Mouse (Mus musculus) thymus, postnatal 14 days (tissue): ENCODE results near the gene Lsm2.
A peak's percentile ranks its signal among the peaks of the same experiment; 100 is the strongest.
"Not testable (repeated sequence)": the region's sequence is repeated elsewhere in the genome, so short reads cannot be mapped to it uniquely, and the experiment has no call there.

Experiments used
- DNase-seq: peaks from one replicate; pipeline ENCODE4 v3.0.0; 2021

Gene Lsm2

GRCm38 (mm10) chr17:34981690-34982180 lies at the start of gene Lsm2:
Lsm2 (plus strand) TSS chr17:34981862.
- peak; percentile 93 for DNase-seq

GRCm38 (mm10) chr17:34932287-34932686 lies 49.4 kb upstream of the Lsm2 start:
- DNase-seq: peak; percentile 27

GRCm38 (mm10) chr17:34934031-34934430 lies 47.6 kb upstream of the Lsm2 start:
- DNase-seq: no peak

DNA sequence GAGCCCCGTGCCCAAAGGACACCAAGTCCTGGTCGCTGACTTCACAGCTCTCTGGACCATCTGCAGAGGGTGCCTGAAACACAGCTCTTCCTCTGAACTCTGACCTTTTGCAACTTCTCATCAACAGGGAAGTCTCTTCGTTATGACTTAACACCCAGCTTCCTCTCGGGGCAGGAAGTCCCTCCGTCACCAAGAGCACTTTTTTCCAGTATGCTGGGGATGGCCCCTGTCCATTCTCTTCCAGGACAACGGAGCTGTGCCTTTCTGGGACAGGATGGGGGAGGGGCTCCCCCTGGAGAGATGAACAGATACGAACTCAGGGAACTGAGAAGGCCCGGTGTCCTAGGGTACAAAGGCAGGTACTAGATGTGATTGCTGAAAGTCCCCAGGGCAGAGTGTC lies 46.8 kb upstream of the Lsm2 start:
- no peak for DNase-seq

DNA sequence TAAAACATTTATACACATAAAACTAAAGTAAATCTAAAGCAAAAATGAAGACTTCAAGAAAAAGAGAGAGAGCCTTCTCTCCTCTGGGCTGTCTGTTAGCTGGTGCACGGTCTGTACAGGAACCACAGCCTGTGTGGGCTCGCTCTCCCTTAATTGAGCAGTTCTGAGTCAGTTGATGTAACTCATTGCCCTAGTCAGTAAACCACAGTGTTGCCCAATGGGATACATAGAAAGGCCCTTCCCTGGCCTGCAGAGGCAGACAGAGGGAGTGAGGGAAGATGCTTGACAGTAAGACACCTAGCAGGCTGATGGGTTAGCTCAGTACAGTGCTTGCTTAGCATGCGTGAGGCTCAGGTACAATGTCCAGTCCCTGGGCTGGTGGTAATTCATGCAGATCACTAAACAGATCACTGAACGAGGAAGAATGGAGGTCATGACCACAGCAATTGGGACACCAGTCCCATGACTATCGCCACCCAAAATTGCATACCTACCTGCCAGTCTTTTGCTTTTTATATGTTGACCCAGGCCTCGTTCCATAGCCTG lies 43.6 kb upstream of the Lsm2 start:
- DNase-seq: no peak

- DNase-seq: no peak
These were observed 40.2 kb upstream of the Lsm2 start for GRCm38 (mm10) chr17:34941344-34942041.

DNA sequence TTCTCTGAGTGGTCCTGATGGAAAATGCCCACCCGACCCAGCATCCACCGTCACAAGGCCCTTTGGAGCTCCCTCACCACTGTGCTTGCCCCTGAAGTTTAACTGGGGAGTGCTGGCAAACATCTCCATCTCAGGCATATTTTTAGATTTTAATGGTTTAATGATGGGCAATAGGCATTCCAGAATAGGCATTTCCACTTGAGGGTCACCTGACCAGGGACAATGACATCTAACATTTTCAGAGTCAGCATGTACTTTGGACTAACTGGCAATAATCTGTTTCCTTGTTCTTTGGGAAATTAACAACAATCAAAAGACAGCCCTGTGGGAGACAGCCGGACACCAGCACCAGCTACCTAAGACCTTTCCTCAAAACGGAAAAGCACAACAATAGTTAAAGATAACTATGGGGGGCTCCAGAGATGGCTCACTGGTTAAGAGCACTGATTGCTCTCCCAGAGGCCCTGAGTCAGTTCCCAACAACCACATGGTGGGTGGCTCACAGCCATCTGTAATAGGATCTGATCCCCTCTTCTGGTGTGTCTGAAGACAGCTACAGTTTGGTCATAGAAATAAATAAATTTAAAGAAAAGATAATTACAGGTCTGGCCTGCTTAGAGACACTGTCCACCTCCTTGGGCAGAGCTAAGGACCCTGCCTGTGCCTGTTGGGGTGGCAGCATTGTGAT lies 38.4 kb upstream of the Lsm2 start:
- DNase-seq: no peak

DNA sequence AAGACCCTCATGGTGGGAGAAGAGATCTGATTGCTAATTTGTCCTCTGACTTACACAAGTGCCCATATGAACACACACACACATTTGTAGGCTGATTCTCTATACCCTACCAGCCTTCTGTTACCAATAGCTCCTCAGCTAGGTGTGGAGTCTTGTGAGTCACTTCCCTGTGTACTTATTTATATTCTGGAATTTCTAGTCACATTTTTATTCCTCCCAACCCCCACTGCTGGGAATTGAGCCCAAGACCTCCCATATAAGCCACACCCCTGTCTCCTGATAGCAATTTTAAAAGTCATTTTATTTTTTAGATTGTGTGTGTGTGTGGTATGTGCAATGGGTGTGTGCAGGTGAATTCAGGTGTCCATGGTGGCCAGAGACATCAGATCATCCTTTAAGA lies 37.3 kb upstream of the Lsm2 start:
- no peak for DNase-seq

- no peak for DNase-seq
These were observed 35.0 kb upstream of the Lsm2 start for GRCm38 (mm10) chr17:34946486-34947140.

DNA sequence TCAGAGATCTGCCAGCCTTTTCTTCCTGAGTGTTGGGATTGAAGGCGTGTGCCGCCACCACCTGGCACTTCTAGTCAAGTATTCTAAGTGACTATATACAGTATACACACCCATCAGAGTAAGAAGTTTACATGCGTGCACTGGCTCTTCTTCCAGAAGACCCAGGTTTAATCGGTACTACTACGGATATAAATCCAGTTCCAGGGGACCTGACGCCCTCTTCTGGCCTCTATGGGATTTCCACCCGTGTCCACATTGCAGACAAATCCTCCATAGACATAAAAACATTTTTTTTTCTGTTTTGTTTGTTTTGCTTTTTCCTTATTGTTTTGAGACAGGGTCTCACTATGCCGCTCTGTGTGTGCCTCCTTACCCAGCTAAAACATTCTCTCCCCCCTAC lies 34.1 kb upstream of the Lsm2 start:
- no peak for DNase-seq

GRCm38 (mm10) chr17:34948721-34949552 lies 32.7 kb upstream of the Lsm2 start:
- DNase-seq: not testable (repeated sequence)

GRCm38 (mm10) chr17:34949553-34949969 lies 32.1 kb upstream of the Lsm2 start:
- no peak for DNase-seq

DNA sequence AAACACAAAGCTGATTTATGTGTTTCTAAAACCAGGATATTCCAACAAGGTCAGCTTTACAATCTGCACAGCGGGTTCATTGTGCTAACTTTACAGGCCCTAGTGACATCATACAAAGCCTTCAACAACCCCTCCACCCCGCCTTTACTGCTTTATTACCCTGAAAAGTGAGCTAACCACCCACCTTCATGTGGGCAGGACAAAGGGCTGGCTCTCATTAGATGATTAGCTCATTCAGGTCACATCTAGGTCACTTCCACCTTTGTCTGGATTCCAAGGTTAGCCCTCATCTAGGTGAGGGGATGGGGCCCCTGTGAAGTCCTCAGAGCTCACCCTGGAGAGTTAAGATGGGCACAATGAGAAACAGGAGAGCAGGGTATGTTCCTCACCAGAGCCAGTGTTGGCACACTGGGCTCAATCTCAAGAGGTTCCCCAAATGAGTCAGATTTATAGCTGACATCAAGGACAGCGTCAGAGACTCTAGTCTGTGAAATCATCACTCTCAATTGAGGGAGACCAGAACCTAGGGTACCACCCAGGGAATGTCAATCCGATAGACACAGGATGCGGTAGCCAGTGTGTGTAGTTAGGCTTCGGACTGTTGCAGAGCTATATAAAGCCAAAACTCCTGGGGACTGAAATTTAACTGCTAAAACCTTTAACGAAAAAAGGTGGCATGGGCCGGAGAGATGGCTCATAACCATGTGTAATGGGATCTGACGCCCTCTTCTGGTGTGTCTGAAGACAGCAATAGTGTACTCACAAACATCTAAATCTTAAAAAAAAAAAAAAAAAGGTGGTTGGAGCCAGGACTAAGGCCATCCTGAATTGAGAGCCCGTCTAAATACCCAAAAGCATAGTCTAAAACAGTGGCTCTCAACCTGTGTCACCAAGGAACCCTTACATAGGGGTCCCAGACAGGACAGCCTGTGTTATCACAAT lies 30.9 kb upstream of the Lsm2 start:
- DNase-seq: no peak

- no peak for DNase-seq
These were observed 29.9 kb upstream of the Lsm2 start for GRCm38 (mm10) chr17:34951636-34952377.

DNA sequence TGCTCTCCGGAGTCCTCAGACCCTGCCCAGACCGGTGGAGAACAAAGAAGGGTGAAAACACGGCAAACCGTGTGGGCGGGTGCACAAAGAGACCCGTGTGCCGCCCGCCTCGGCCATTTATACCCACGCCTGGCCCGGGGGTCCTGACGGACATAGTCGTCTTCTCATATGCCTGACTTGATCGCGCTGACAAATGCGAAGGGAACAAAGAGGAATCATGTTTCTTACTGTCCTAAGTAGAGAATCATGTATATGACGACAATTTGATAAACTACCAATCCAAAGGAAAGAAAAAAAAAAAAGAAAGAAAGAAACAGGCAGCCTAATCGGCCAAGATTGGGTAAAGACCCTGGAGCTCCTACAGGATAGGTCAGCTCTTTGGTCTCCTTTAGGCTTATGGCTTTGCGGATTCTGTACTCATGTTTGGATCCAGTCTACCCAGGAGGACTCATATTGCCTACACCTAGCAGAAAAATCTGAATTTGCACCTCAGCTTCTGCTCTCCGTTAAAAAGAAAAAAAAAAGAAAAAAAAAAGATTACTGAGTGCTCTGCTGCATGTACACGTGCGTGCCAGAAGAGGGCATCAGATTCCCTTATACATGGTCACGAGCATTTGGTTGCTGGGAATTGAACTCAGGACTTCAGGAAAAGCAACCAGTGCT lies 29.2 kb upstream of the Lsm2 start:
- peak; percentile 83 for DNase-seq

DNA sequence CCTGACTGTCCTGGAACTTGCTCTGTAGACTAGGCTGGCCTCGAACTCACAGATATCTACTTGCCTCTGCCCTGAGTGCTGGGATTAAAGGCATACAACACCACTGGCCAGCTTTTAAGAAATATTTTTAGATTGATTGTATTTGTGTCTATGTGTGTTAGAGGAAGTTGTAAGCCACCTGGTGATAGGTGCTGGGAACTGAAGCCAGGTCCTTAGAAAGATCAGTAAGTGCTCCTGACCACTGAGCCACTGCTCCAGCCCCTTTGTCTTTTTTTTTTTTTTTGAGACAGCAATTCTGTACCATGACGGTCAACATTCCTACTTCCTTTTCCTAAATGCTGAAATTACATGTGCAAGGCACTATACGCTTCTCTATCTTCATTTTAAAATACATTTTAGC lies 28.4 kb upstream of the Lsm2 start:
- no peak for DNase-seq

DNA sequence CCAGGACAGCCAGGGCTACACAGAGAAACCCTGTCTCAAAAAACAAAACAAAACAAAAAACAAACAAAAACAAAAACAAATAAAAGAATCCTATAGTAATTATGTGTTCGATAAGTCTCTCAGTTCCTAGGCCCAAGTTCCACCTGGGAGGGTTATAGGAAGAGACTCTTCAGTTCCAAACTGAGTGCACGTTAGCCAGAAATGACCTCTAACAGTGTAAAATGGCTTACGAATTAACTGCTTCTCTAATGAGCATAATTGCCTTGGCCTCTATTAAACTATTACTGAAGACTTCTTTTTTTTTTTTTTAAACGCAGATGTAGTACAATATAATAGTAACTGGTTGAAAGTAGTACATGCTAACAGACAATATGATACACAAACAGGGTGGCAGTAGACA lies 27.8 kb upstream of the Lsm2 start:
- DNase-seq: no peak

DNA sequence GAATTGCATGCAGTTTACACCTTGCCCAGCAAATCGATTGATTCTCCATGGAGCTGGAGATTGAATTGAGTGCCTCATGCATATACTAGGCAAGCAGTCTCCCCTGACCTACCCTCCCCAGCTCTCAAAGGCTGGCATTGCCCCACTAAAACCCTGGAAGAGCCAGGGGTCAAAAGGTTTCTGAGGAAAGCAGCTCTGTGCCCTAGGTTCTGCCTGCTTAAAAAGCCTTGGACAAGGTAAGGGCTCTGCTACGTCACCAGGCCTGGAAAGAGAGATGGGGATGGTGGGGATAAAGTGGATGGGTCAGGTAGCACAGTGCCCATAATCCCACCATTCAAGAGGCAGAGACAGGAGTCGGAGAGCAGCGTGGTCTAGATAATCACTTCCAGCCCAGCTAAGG lies 26.8 kb upstream of the Lsm2 start:
- DNase-seq: no peak

DNA sequence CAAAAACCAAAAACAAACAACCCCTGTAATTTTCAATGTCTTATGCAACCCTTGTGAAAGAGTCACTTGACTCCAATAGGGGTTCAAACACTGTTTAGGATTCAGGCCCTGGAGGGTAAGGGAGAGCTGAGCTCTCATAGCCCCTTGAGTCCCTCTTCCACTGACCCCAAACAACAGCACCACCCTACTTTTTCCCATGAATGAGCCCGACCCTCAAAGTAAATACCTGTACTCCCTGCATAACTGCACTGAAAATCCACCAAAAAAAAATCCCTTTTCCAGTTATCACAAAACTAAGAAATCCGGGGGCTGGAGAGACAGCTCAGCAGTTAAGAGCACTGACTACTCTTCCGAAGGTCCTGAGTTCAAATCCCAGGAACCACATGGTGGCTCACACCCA lies 25.8 kb upstream of the Lsm2 start:
- DNase-seq: no peak

DNA sequence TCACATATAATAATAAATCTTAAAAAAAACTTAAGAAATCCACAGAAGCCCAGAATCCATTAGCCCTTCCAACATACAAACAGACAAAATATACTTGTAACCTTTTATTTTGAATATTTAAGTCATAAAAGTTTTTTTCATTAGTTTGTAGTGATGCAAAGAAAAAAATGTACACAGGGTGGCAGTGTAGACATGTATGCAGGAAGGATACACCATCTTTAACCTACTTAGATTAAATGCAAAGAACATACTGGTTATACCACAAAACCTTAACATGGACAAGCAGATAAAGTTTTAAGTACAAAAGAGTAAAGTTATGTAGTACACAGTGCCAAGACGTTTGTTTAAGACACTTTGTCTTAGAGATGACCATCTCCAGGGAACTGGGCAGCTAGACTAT lies 25.3 kb upstream of the Lsm2 start:
- DNase-seq: no peak
